Mouse (Mus musculus): ENCODE measurements around the gene Ackr3.

DNA sequence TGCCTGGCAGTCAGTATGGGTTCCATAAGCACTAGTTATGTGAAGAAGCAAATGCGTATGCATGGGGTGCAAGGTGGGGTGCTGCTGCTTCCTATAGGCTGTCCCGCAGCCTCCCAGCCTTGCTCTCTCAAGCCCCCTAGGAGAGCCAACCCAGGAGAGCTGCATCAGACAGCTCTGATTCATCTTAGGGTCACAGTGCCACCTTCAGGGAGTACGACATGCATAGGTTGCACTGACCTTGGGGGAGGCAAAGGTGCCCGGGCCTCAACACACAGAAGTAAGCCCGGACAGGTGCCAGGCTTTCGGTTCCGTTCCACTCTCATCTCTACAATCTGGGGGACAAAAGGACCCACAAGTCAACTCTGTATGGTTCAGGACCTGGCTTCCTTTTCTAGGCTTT lies 41.8 kb downstream of the Ackr3 start:
- TF ChIP-seq EP300 (IDR thresholded peaks at IDR 0.05; ENCODE audit: low read depth in 1 of 2, low read length in 2 of 2) = no peak
- no peak for TF ChIP-seq POLR2A (IDR thresholded peaks at IDR 0.05; ENCODE audit: control insufficient read depth in 1 of 2, insufficient read depth in 1 of 2, low read depth in 1 of 2, low read length in 2 of 2, poor library complexity in 1 of 2)
- no peak for TF ChIP-seq CHD2 (IDR thresholded peaks at IDR 0.05; ENCODE audit: low read length)
- TF ChIP-seq MAX (IDR thresholded peaks at IDR 0.05; ENCODE audit: low read length) = no peak

All from MEL (cell line).